Mouse (Mus musculus) olfactory bulb, adult 2 months (tissue): ENCODE measurements around the gene Gal3st3.

Experiments used
- CTCF ChIP-seq: fragments of 200-500 bp; IDR thresholded peaks from 2 replicates; pipeline ENCODE4 v1.5.1; 2012; ENCODE audit warnings: low read depth, mild to moderate bottlenecking, low read length, moderate library complexity; ENCODE audit not compliant: insufficient read depth
- POLR2A ChIP-seq: fragments of 200-500 bp; IDR thresholded peaks from 2 replicates; pipeline ENCODE4 v1.6.1; 2012; ENCODE audit warnings: mild to moderate bottlenecking, low read depth, low read length, moderate library complexity; ENCODE audit not compliant: insufficient read depth

- TF ChIP-seq CTCF = no peak
- TF ChIP-seq POLR2A = no peak
Measured at GRCm38 (mm10) chr19:5348064-5348463, 49.9 kb downstream of the Gal3st3 start.
